Mouse (Mus musculus) gastrocnemius, postnatal 25 days (tissue): ENCODE results near the gene Clec11a. TPM values are rescaled to one million over a fixed set of nuclear protein-coding genes. Genes with fewer than 3 reads are reported as not detected.
"Not testable (repeated sequence)": the region's sequence is repeated elsewhere in the genome, so short reads cannot be mapped to it uniquely, and the experiment has no call there.

ENCODE experiments used
- DNase-seq: peaks from one replicate; pipeline ENCODE4 v3.0.0; 2022
- total RNA-seq, 2 experiments: library from RNA; stranded (reverse); gene quantifications; 1 replicate in 1 of 2; 2 replicates in 1 of 2; pipeline ENCODE4 v1.2.3; 2021

The Clec11a gene
- total RNA-seq, 2 experiments from 2014 or later, result 1.9 to 2.6 TPM

DNA sequence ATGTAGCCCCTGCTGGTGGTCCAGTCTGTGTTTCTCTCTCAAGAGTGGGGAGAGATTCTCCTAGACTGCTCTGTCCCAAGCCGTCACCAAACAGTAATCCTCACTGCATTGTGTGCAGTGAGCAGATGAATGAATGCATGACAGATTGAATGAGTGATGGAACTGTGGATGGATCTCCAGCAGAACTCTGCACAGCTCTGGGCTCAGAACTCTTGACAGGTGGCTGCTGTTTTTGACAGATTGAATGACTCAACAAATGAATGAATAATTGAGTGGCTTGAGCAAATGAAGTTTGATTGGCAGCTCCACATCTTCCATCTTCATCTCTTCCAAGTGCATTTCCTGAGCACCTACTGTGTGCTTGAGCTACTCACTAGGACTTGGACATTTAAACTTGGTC, 15.6 kb upstream of the Clec11a start:
- no peak for DNase-seq

GRCm38 (mm10) chr7:44320886-44321285, 14.2 kb upstream of the Clec11a start:
- no peak for DNase-seq

- no peak for DNase-seq
Observed at GRCm38 (mm10) chr7:44317913-44318312, 11.2 kb upstream of the Clec11a start.

- DNase-seq, result no peak
Observed at GRCm38 (mm10) chr7:44312484-44312883, 5.8 kb upstream of the Clec11a start.

- no peak for DNase-seq
Observed at GRCm38 (mm10) chr7:44311713-44312304, 5.1 kb upstream of the Clec11a start.

GRCm38 (mm10) chr7:44310878-44311712, 4.4 kb upstream of the Clec11a start:
- no peak for DNase-seq

DNA sequence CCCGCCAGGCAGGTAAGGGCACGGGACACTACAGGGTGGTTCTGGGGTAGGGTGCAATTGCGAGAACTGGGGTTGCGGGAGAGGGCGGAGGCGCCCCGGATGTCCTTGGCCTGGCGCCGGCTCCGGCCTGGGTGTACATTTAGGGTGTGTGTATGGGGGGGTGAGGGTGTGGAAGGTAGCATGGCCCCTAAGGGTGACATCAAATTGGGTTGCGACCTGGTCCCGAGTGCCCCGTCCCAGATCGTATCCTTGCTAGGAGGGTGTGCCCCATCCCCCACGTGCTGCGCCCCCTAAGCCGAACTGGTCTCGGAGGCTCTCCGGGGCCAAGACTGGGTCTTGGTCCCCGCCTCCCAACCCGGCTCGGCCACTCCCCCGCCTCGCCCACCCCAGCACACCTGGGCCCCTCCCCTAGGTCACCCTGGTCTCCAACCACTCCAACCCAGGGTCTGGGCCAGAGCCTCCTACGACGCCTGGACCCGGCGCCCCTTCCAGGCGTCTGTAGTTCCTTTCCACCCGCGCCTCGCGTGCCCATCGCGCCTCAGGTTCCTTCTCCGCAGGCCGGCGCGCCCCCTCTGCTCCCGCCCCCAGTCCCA, 3.7 kb upstream of the Clec11a start:
- DNase-seq, result no peak

DNA sequence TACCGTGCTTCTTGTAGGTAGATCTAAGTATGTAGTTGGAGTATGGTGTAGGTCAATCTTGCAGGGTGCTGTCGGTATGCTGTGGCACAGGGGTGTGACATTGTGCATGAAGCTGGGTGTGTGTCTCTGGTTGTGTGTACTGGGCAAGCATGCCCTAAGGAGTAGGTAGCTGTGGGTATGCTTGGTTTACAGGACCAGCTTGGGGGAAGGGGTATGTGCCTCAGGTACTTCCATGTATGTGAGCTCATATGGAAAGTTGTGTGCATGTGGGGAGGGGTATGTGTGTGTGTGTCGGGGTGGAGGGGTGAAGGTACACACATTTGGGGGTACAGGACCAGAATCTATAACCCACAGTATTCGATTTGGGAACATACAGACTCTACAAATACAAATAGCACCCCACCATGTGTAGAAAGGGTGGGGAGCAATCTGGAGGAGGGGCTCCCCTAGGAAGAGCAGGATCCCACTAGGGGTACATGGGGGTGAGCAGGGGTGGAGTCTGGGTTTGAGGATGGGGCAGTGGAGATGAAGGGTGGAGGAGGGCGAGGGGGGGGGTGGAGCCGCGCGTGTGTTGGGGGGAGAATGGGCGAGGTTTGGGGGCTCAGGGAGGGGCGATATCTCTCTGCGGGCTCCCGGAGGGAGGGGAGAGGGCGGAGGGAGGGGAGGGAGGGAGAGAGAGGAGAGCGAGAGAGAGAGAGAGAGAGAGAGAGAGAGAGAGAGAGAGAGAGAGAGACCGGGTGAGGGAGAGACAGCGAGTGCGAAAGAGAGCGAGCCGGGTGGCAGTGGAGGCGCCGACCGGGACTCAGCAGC, 3.0 kb upstream of the Clec11a start, which contains the start of gene Shank1:
TSS of gene Shank1 (plus strand) at position 779 of the 810 bp plus-strand sequence.
- DNase-seq, result no peak

- no peak for DNase-seq
Observed at GRCm38 (mm10) chr7:44307261-44308020, 739 bp upstream of the Clec11a start.

GRCm38 (mm10) chr7:44305686-44306085, 1.0 kb downstream of the Clec11a start:
- peak; percentile 19 for DNase-seq

GRCm38 (mm10) chr7:44304775-44305641, 1.7 kb downstream of the Clec11a start:
- peak; percentile 95 for DNase-seq

- DNase-seq, result no peak
Observed at GRCm38 (mm10) chr7:44304463-44304774, 2.3 kb downstream of the Clec11a start.

GRCm38 (mm10) chr7:44303346-44304340, 3.1 kb downstream of the Clec11a start:
- DNase-seq, result no peak

DNA sequence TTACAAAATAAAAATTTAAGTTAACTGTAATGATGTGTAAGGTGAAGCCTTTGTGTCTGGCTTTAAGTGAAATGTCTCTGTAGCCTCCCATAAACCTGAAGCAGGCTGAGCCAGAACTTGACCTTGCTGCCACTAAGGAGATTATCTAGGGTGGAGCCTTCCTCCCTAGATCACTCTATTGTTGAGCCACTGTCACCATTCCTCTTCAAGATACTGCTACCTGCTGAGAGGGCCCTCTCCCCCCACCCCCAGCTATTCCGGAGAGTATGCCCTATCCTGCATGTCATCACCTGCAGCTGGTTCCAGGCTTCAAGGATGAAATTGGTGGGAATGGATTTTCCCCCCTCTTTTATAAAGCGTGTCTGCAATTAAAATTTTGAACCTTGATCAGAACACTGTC, 9.2 kb downstream of the Clec11a start:
- not testable (repeated sequence) for DNase-seq

DNA sequence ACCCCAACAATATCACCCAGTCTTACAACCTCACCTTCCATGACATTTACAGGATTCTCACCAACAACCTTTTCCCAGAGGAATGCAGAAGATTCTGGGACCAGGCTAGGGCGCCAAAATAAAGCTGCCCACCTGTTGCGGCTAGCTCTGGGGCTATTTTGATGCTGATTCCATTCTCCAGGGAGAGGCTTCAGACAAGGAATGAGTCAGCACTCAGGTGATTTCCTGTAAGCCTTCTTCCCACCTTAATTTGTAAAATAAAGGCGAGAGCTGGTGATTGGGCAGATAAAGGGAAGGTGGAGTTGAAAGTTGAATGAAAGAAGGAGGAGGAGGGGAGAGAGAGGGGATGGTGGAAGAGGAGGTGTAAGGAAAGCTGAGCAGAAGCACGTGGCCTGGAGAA, 15.3 kb downstream of the Clec11a start:
- DNase-seq, result no peak

GRCm38 (mm10) chr7:44290986-44291385, 15.7 kb downstream of the Clec11a start:
- DNase-seq, result no peak

DNA sequence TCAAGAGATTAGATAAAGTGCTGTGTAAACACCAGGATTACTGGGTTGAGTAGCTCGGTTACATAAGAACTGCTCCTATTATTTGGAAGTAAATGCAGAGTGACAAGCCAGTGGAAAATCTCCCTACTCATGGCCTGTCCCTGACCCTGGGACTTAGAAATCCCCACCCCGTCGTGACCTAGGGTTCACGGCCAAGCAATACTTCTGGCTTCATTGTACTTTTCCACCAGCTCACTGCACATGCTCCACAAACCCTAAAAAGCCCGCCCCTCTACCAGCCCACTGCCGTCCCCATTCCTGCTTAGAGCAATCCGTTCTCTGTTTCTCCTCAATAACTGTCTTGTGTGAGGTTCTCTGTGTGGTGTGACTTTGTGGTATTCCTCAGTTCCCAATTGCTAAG, 18.9 kb downstream of the Clec11a start:
- DNase-seq, result no peak

GRCm38 (mm10) chr7:44281586-44281985, 25.1 kb downstream of the Clec11a start:
- DNase-seq, result no peak

DNA sequence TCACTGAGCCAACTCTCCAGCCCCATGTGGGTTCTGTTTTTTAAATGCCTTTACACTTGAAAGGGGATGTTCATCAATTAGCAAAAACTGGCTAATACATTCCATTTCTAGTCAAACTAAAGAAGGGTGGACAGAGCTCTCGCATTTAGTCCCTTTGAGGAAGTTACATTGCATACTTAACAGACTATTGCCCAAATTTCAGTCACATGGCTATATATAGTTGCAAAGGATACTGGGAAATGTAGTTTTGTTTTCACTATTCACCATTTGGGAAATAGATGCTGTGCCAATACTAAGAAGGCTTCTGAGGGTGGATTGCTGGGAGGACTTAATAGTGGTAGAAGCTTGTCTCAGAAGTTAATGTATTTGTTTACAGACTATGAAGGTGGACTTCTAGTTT, 25.7 kb downstream of the Clec11a start:
- DNase-seq, result no peak

- DNase-seq, result no peak
Observed at GRCm38 (mm10) chr7:44277250-44277622, 29.5 kb downstream of the Clec11a start.
